Mouse (Mus musculus): Measurements from ENCODE around the gene Tdo2. TPM values are rescaled to one million over a fixed set of nuclear protein-coding genes. Genes with fewer than 3 reads are reported as not detected.

Tdo2 gene
- polyA plus RNA-seq, 1 experiment from 2014 or later = not detected

GRCm38 (mm10) chr3:81981990-81982389, 6.0 kb upstream of the Tdo2 start, which contains the start of gene Asic5:
Gene Asic5 (plus strand): TSS chr3:81982290.
- H3K4me2 ChIP-seq = no peak within 1 kb of the TSS
- no peaks in the 10 kb centered on the region for H3K27me3 ChIP-seq (replicated peaks)
- H3K27ac ChIP-seq = no peak within 1 kb of the TSS
- H3K9me3 ChIP-seq = no peaks in the 10 kb centered on the region
- no peaks in the 10 kb centered on the region for H3K4me1 ChIP-seq
- WGBS = 91% methylated on average over 5 of the region's 5 CpGs
- ATAC-seq (replicated peaks) = no peak
- H3K4me3 ChIP-seq = no peak within 1 kb of the TSS
- H3K9ac ChIP-seq = no peak within 1 kb of the TSS
- H3K36me3 ChIP-seq (replicated peaks) = no peaks in the 10 kb centered on the region

GRCm38 (mm10) chr3:81981576-81981975, 5.6 kb upstream of the Tdo2 start:
- Histone ChIP-seq H3K27ac (no peak overlapping the region), H3K4me2 (no peak overlapping the region), H3K4me1 (no peaks in the 10 kb centered on the region), H3K4me3 (no peak overlapping the region), H3K27me3 (replicated peaks) (no peaks in the 10 kb centered on the region), H3K36me3 (replicated peaks) (no peaks in the 10 kb centered on the region), H3K9ac (no peak overlapping the region), H3K9me3 (no peaks in the 10 kb centered on the region)
- no peak for ATAC-seq (replicated peaks)
- WGBS = 93% methylated on average over 5 of the region's 5 CpGs

DNA sequence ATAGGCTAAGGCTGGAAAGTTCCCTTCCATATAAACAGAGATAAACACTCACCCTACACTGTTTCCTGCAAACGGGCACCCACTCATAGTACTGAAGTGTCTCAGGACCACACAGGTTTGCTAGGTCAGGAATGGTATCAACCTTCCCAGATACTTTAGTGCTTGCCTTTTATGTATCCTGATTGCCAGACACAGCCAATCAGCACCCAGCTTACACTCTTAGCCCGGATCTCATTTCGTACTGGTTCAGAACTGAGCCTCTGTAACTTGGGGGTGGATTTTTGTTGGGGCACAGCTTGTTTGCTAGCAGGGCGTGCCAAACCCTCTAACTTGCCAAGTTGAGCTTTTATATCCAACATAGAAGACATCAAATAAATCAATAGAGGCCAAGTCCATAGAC, 395 bp downstream of the Tdo2 start:
- WGBS = 83% methylated on average over 4 of the region's 4 CpGs
- no peaks in the 10 kb centered on the region for H3K27me3 ChIP-seq (replicated peaks)
- H3K4me2 ChIP-seq = no peak overlapping the region
- H3K4me1 ChIP-seq = no peaks in the 10 kb centered on the region
- H3K9me3 ChIP-seq = no peaks in the 10 kb centered on the region
- ATAC-seq (replicated peaks) = no peak
- H3K27ac ChIP-seq = no peak overlapping the region
- no peak overlapping the region for H3K9ac ChIP-seq
- no peak overlapping the region for H3K4me3 ChIP-seq
- no peaks in the 10 kb centered on the region for H3K36me3 ChIP-seq (replicated peaks)

DNA sequence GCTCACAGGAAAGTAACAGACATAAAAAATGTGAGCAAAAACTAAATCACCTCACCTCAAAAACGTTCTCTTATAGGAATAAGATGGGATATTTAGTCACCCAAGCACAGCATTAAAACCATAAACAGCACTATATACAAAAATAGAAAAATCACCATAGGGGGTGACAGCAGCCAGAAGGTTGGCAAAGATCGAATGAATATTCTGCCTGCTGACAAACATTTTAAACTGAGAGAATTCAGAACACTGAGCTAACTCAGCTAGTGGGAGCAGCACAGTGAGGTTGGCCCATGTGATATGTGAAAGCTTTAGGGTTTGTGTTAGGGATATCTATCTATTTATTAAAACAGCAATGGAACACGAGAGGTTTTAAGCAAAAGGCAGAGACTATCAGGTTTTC, 11.4 kb downstream of the Tdo2 start:
- Histone ChIP-seq H3K27ac (no peak overlapping the region), H3K4me3 (no peak overlapping the region), H3K9me3 (no peaks in the 10 kb centered on the region), H3K4me1 (no peaks in the 10 kb centered on the region), H3K4me2 (no peak overlapping the region), H3K36me3 (replicated peaks) (no peaks in the 10 kb centered on the region), H3K27me3 (replicated peaks) (no peaks in the 10 kb centered on the region), H3K9ac (no peak overlapping the region)
- 70% methylated on average over 3 of the region's 3 CpGs for WGBS
- no peak for ATAC-seq (replicated peaks)

DNA sequence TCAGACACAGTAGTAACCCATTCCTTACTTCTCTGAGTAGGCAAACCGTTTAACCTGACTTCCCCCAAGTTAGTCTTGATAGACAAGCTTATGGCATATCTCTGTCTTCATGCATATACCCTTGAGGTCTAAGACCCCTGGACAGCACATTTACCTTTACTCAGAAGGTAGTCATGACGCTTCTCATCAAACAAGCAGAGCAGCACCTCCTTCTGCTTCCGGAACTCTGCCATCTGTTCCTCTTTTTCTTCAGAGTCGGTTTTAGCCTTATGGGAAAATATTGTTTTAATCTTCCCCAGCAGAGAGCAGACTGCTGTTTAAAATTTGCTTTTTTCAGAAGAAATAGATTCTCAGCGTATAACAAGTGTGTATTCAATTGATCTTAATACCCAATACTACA, 12.2 kb downstream of the Tdo2 start:
- ATAC-seq (replicated peaks) = no peak

DNA sequence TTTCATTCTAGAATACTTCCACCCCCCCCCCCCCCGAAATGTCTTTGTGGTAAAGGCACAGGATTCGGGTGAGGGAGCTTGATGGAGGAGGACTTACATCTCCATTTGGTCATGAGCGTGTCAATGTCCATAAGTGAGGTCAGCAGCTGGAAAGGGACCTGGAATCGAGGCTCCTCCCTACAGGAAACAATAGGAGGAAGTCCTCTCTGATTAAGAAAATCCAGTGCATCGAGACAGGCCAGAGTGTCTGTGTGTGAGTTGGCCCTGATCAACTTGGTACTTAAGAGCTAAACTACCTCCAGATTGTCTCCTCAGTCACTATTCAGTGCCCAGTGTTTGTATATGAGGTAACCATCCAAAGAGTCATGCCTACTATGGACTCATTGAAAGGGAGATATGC, 14.7 kb downstream of the Tdo2 start:
- no peaks in the 10 kb centered on the region for H3K27me3 ChIP-seq (replicated peaks)
- no peaks in the 10 kb centered on the region for H3K36me3 ChIP-seq (replicated peaks)
- H3K9ac ChIP-seq = no peak overlapping the region
- H3K4me3 ChIP-seq = no peak overlapping the region
- H3K4me2 ChIP-seq = no peak overlapping the region
- 87% methylated on average over 5 of the region's 5 CpGs for WGBS
- H3K27ac ChIP-seq = no peak overlapping the region
- no peaks in the 10 kb centered on the region for H3K4me1 ChIP-seq
- ATAC-seq (replicated peaks) = no peak
- H3K9me3 ChIP-seq = no peaks in the 10 kb centered on the region

More for the DNA sequence above, 12.2 kb downstream of the Tdo2 start:
- WGBS = 77% methylated on average over 5 of the region's 5 CpGs
- no peaks in the 10 kb centered on the region for H3K9me3 ChIP-seq
- no peak overlapping the region for H3K9ac ChIP-seq
- H3K4me2 ChIP-seq = no peak overlapping the region
- H3K4me1 ChIP-seq = no peaks in the 10 kb centered on the region
- no peak overlapping the region for H3K27ac ChIP-seq
- no peaks in the 10 kb centered on the region for H3K36me3 ChIP-seq (replicated peaks)
- no peak overlapping the region for H3K4me3 ChIP-seq
- H3K27me3 ChIP-seq (replicated peaks) = no peaks in the 10 kb centered on the region

- Histone ChIP-seq H3K9ac (no peak overlapping the region), H3K27me3 (replicated peaks) (no peaks in the 10 kb centered on the region), H3K27ac (no peak overlapping the region), H3K4me1 (no peaks in the 10 kb centered on the region), H3K9me3 (no peaks in the 10 kb centered on the region), H3K4me3 (no peak overlapping the region), H3K36me3 (replicated peaks) (no peaks in the 10 kb centered on the region), H3K4me2 (no peak overlapping the region)
- 92% methylated on average over 5 of the region's 5 CpGs for WGBS
- no peak for ATAC-seq (replicated peaks)
Measured at GRCm38 (mm10) chr3:81957484-81957883, 18.5 kb downstream of the Tdo2 start.

GRCm38 (mm10) chr3:81951785-81952184, 24.2 kb downstream of the Tdo2 start:
- H3K27me3 ChIP-seq (replicated peaks) = no peaks in the 10 kb centered on the region
- WGBS = 67% methylated on average over 2 of the region's 2 CpGs
- no peak for ATAC-seq (replicated peaks)

GRCm38 (mm10) chr3:81949048-81949447, 27.0 kb downstream of the Tdo2 start:
- H3K9ac ChIP-seq = no peak overlapping the region
- H3K36me3 ChIP-seq (replicated peaks) = no peaks in the 10 kb centered on the region
- no peak overlapping the region for H3K4me3 ChIP-seq
- H3K9me3 ChIP-seq = no peaks in the 10 kb centered on the region
- H3K4me2 ChIP-seq = no peak overlapping the region
- 76% methylated on average over 1 of the region's 1 CpGs for whole genome bisulfite sequencing
- ATAC-seq (replicated peaks) = no peak
- no peaks in the 10 kb centered on the region for H3K4me1 ChIP-seq
- no peaks in the 10 kb centered on the region for H3K27me3 ChIP-seq (replicated peaks)
- no peak overlapping the region for H3K27ac ChIP-seq

More at GRCm38 (mm10) chr3:81951785-81952184, 24.2 kb downstream of the Tdo2 start:
- H3K27ac ChIP-seq = no peak overlapping the region
- H3K36me3 ChIP-seq (replicated peaks) = no peaks in the 10 kb centered on the region
- no peak overlapping the region for H3K4me2 ChIP-seq
- H3K9me3 ChIP-seq = no peaks in the 10 kb centered on the region
- no peak overlapping the region for H3K4me3 ChIP-seq
- H3K4me1 ChIP-seq = no peaks in the 10 kb centered on the region
- H3K9ac ChIP-seq = no peak overlapping the region

DNA sequence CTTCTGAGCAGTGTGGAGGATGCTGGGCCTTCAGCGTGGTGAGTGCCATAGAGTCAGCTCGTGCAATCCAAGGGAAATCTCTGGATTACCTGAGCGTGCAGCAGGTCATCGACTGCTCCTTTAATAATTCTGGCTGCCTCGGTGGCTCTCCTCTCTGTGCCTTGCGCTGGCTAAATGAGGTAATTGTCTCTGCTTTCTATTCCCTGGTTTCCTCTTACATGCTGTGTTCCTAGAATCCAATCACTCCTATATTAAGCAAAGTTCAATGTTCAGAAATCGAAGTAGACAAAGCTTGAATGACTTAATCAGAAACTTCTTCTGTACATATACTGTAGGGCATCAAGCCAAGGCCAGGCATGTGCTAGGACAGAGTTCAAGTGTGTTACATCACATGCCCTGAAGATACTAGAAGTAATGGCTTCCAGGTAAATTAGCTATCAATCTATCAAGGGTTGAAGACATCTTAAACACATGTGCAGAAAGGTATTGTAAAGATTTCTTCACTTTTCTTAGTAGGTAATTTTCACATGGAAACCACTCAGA, 31.1 kb downstream of the Tdo2 start:
- Histone ChIP-seq H3K4me1 (no peaks in the 10 kb centered on the region), H3K27me3 (replicated peaks) (no peaks in the 10 kb centered on the region), H3K4me3 (no peak overlapping the region), H3K9me3 (no peaks in the 10 kb centered on the region), H3K9ac (no peak overlapping the region), H3K36me3 (replicated peaks) (no peaks in the 10 kb centered on the region), H3K4me2 (no peak overlapping the region), H3K27ac (no peak overlapping the region)
- WGBS = 92% methylated on average over 7 of the region's 7 CpGs
- no peak for ATAC-seq (replicated peaks)

DNA sequence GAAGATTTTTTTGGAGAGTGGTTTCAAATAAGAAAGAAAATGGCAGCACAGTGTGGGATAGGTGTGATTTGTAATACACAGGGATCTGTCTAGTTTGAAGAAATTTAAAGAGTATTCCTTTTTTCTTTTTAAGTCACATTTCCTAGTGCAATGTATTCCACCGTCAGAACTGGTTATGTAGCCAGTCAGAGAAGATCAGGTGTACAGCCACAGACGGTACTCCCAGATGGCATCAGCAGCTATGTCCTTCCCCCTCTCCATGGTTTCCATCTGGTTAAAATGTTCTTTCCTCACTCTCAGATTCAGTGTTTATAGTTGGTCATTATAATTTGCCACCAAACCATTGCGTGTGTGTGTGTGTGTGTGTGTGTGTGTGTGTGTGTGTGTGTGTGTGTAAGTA, 32.9 kb downstream of the Tdo2 start:
- H3K9ac ChIP-seq = no peak overlapping the region
- no peaks in the 10 kb centered on the region for H3K9me3 ChIP-seq
- 91% methylated on average over 3 of the region's 3 CpGs for WGBS
- no peak overlapping the region for H3K27ac ChIP-seq
- no peak for ATAC-seq (replicated peaks)
- H3K4me1 ChIP-seq = no peaks in the 10 kb centered on the region
- no peaks in the 10 kb centered on the region for H3K36me3 ChIP-seq (replicated peaks)
- no peak overlapping the region for H3K4me3 ChIP-seq
- no peaks in the 10 kb centered on the region for H3K27me3 ChIP-seq (replicated peaks)
- H3K4me2 ChIP-seq = no peak overlapping the region

DNA sequence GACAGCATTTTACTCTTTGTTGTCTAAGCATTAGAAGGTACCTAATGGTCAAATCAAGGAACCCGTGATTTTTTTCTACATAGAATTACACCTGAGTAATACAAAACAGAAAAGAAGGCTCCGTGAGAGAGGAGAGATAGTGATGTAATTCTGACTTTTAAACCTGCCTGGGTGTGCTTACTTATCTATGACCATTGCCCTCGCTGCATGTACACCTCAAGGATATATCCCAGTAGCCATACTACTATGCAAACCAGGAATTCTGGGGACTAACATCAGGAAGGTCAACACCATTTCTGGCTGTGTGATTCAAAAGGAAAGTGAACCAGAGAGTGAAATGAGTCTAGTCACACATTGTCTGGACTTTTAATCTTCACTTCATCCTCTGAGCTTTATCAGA, 33.7 kb downstream of the Tdo2 start:
- no peak overlapping the region for H3K4me2 ChIP-seq
- WGBS = 94% methylated on average over 3 of the region's 3 CpGs
- no peak overlapping the region for H3K9ac ChIP-seq
- H3K27ac ChIP-seq = no peak overlapping the region
- ATAC-seq (replicated peaks) = no peak
- no peak overlapping the region for H3K4me3 ChIP-seq
- H3K9me3 ChIP-seq = no peaks in the 10 kb centered on the region
- no peaks in the 10 kb centered on the region for H3K4me1 ChIP-seq
- H3K27me3 ChIP-seq (replicated peaks) = no peaks in the 10 kb centered on the region
- no peaks in the 10 kb centered on the region for H3K36me3 ChIP-seq (replicated peaks)

DNA sequence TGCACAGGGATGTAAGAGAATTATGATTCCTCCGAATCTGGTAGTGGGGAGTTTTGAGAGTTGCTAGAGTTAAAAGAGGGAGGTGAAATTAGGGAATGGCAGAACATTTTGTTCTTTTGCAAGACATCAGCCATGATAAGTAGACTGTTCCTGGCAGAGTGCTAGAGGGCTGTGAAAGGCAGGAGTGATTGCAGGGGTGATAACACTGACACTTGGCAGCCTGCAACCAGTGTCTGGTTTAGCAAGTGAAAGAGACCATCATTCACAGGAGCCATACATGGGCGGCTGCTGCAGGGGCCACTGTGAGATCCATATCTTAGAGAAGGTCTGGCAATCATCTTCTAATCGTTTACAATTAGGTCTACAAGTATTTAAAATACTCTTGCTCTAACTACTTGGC, 37.1 kb downstream of the Tdo2 start:
- H3K27ac ChIP-seq = no peak overlapping the region

More for the DNA sequence above, 37.1 kb downstream of the Tdo2 start:
- Histone ChIP-seq H3K4me1 (no peaks in the 10 kb centered on the region), H3K9me3 (no peaks in the 10 kb centered on the region), H3K36me3 (replicated peaks) (no peaks in the 10 kb centered on the region), H3K9ac (no peak overlapping the region), H3K4me2 (no peak overlapping the region), H3K27me3 (replicated peaks) (no peaks in the 10 kb centered on the region), H3K4me3 (no peak overlapping the region)
- 89% methylated on average over 3 of the region's 3 CpGs for WGBS
- ATAC-seq (replicated peaks) = no peak
